Mouse (Mus musculus): ENCODE measurements around the gene Atp1b3. TPM values are rescaled to one million over a fixed set of nuclear protein-coding genes. Genes with fewer than 3 reads are reported as not detected.

Gene Atp1b3
- polyA plus RNA-seq, 1 experiment from 2014 or later: 146 TPM

DNA sequence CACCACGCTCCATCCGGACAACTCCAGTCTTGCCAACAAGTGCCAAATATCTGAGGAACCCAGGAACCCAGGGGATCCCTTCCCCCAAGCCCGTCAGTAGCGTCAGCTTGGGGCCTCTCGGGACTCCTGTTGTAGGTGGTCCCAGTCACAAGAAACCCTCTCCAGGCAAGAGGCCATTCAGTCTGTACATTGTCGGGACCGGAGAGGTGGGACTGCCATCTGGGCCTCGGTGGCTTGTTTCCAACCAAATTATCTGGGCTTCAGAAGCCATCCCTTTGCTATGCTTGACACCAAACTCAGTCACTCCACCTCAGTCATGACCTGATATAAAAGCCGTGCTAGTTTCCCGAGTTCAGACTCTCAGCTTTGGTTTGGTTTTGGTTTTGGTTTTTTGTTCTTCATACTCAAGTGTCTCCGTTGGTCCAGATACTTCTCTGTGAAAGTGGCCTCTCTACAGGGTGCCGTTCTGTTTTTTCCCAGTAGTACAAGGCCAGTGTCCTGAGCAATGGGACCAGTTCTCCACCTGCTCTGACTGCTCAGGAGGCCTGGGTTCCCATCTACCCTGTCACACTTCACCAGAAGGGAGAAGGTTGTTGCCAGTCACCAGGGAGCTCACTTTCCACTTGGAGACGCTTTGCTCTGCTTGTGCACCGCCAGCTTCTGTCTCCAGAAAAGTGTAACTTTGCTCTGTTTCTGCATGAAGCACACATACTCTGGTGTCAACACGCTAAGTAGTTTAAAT, 41.7 kb downstream of the Atp1b3 start:
- Histone ChIP-seq H3K27ac (no peak overlapping the region), H3K27me3 (no peaks in the 10 kb centered on the region), H3K4me3 (no peak overlapping the region), H3K4me1 (peaks cover 9% of the 10 kb centered on the region; the same call in 1 of the 2 replicates), H3K9me3 (no peaks in the 10 kb centered on the region), H3K36me3 (peaks cover 13% of the 10 kb centered on the region), H3K4me2 (no peak overlapping the region), H3K9ac (no peak overlapping the region)
- ATAC-seq (ENCODE audit: insufficient number of reproducible peaks, low FRiP score, low TSS enrichment, low read depth): no peak
- 87% methylated on average over 15 of the region's 15 CpGs for WGBS

- no peak overlapping the region for H3K27ac ChIP-seq
- H3K27me3 ChIP-seq: no peaks in the 10 kb centered on the region
- H3K4me2 ChIP-seq: no peak overlapping the region
- ATAC-seq (ENCODE audit: insufficient number of reproducible peaks, low FRiP score, low TSS enrichment, low read depth): no peak
- H3K4me1 ChIP-seq: 0 out of 2 replicates have a peak, but pooled peaks cover 3% of the 10 kb centered on the region
- no peak overlapping the region for H3K9ac ChIP-seq
- no peak overlapping the region for H3K4me3 ChIP-seq
- peaks cover 20% of the 10 kb centered on the region for H3K36me3 ChIP-seq
- whole genome bisulfite sequencing: 91% methylated on average over 6 of the region's 6 CpGs
- H3K9me3 ChIP-seq: no peaks in the 10 kb centered on the region
These were observed 43.7 kb downstream of the Atp1b3 start for GRCm38 (mm10) chr9:96320551-96320980.

- H3K4me2 ChIP-seq: no peak overlapping the region
- no peak overlapping the region for H3K27ac ChIP-seq
- no peaks in the 10 kb centered on the region for H3K27me3 ChIP-seq
- 91% methylated on average over 5 of the region's 5 CpGs for WGBS
- H3K4me1 ChIP-seq: 0 out of 2 replicates have a peak, but pooled peaks cover 2% of the 10 kb centered on the region
- no peak for ATAC-seq (ENCODE audit: insufficient number of reproducible peaks, low FRiP score, low TSS enrichment, low read depth)
- H3K36me3 ChIP-seq: peaks cover 27% of the 10 kb centered on the region
- H3K4me3 ChIP-seq: no peak overlapping the region
- H3K9me3 ChIP-seq: no peaks in the 10 kb centered on the region
- H3K9ac ChIP-seq: no peak overlapping the region
These were observed 44.9 kb downstream of the Atp1b3 start for GRCm38 (mm10) chr9:96319333-96319732.

DNA sequence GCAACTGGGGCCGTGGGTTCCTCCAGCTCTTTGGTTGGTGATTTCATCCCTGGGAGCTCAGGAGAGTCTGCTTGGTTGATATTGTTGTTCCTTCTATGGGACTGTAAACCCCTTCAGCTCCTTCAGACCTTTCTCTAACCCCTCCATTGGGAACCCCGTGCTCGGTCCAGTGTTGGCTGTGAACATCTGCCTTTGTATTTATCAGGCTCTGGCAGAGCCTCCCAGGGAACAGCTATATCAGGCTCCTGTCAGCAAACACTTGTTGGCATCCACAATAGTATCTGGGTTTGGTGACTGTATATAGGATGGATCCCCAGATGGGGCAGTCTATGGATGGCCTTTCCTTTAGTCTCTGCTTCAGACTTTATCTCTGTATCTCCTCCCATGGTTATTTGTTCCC, 52.2 kb downstream of the Atp1b3 start:
- no peaks in the 10 kb centered on the region for H3K27me3 ChIP-seq
- H3K4me3 ChIP-seq: no peak overlapping the region
- H3K27ac ChIP-seq: no peak overlapping the region
- H3K4me1 ChIP-seq: 0 out of 2 replicates have a peak, but pooled peaks cover 2% of the 10 kb centered on the region
- peaks cover 29% of the 10 kb centered on the region for H3K36me3 ChIP-seq
- WGBS: 87% methylated on average over 3 of the region's 3 CpGs
- no peaks in the 10 kb centered on the region for H3K9me3 ChIP-seq
- H3K4me2 ChIP-seq: no peak overlapping the region
- no peak overlapping the region for H3K9ac ChIP-seq
- no peak for ATAC-seq (ENCODE audit: insufficient number of reproducible peaks, low FRiP score, low TSS enrichment, low read depth)

DNA sequence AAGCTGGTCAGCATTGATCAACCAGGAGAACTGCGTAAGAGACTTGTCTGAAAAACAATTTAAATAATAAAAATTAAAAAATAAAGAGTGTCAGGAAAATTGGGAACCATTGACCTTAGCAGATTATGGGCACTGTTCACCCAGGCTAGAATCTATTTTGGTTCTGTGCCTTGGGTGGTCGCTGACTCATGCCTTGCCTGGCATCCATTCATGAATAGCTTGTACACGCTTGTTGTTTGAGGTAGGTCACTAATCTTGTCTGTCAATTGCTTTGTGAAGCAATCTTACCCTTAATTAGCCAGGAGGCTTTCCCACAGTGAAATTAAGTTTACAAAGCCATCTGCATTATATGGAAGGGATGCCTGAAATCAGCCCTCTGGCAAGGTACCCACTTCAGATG, 55.4 kb downstream of the Atp1b3 start:
- WGBS: 75% methylated on average over 3 of the region's 3 CpGs

DNA sequence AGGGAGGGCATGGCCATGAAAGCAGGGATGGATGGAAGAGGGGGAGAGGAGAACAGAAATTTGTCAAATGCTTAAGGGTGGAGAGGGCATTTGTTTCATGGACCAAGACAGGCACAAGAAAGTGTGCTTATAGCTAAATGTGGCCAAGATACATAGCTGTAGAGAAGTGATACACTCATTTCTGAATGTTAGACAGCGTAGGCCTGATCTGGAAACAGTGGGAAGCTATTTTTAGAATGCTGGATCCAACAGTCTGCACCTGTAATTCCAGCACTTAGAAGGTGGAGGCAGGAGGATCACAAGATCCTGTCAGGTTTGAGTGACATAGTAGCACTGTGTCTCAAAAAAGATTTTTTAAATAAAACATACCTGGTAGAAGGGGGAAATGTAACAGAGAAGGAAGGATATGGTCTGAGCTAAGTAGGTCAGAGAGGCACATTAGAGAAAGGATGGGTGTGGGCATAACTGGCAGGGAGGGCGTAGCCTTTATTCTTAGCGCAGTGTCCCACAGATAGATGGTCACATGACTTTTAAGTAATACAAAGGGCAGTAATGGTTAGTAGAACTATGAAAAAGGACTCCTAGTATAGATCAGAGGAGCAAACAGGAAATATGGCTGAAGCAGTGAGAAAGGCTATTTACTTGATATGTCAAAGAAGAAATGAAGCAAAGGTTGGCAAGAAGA, 64.8 kb downstream of the Atp1b3 start:
- 90% methylated on average over 3 of the region's 3 CpGs for WGBS

More for the DNA sequence above, 55.4 kb downstream of the Atp1b3 start:
- Histone ChIP-seq H3K9ac (no peak overlapping the region), H3K4me2 (no peak overlapping the region), H3K4me1 (no peaks in the 10 kb centered on the region), H3K27me3 (no peaks in the 10 kb centered on the region), H3K4me3 (no peak overlapping the region), H3K36me3 (peaks cover 26% of the 10 kb centered on the region), H3K27ac (no peak overlapping the region), H3K9me3 (no peaks in the 10 kb centered on the region)
- ATAC-seq (ENCODE audit: insufficient number of reproducible peaks, low FRiP score, low TSS enrichment, low read depth): no peak

DNA sequence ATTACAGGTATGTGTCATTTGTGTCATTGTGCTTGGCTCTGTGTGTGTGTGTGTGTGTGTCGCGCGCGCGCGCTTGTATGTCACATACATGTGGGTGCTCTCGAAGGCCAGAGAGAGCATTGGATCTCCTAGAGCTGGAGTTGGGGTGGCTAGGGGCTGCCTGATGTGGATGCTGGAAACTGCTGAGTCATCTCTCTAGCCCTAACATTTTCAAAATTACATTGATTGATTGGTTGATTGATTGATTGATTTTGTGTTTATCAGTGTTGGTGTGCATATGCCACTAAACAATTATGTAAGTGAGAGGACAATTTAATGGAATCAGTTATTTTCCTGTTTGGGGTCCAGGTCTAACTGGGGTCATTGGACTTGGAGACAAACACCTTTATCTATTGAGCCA, 72.1 kb downstream of the Atp1b3 start:
- Histone ChIP-seq H3K4me3 (no peak overlapping the region), H3K4me2 (no peak overlapping the region), H3K27me3 (no peaks in the 10 kb centered on the region), H3K27ac (no peak overlapping the region), H3K9ac (no peak overlapping the region), H3K36me3 (peaks cover 7% of the 10 kb centered on the region; the same call in 1 of the 2 replicates), H3K4me1 (no peaks in the 10 kb centered on the region), H3K9me3 (no peaks in the 10 kb centered on the region)
- 97% methylated on average over 7 of the region's 7 CpGs for WGBS
- no peak for ATAC-seq (ENCODE audit: insufficient number of reproducible peaks, low FRiP score, low TSS enrichment, low read depth)

More for the DNA sequence above, 64.8 kb downstream of the Atp1b3 start:
- Histone ChIP-seq H3K27me3 (no peaks in the 10 kb centered on the region), H3K9ac (no peak overlapping the region), H3K4me2 (no peak overlapping the region), H3K4me3 (no peak overlapping the region), H3K27ac (no peak overlapping the region), H3K36me3 (peaks cover 22% of the 10 kb centered on the region), H3K4me1 (no peaks in the 10 kb centered on the region), H3K9me3 (no peaks in the 10 kb centered on the region)
- no peak for ATAC-seq (ENCODE audit: insufficient number of reproducible peaks, low FRiP score, low TSS enrichment, low read depth)

GRCm38 (mm10) chr9:96284916-96285315, 79.3 kb downstream of the Atp1b3 start:
- Histone ChIP-seq H3K9ac (no peak overlapping the region), H3K4me1 (no peaks in the 10 kb centered on the region), H3K27ac (no peak overlapping the region), H3K36me3 (0 out of 2 replicates have a peak, but pooled peaks cover 4% of the 10 kb centered on the region), H3K9me3 (no peaks in the 10 kb centered on the region), H3K4me3 (no peak overlapping the region), H3K4me2 (no peak overlapping the region), H3K27me3 (no peaks in the 10 kb centered on the region)
- WGBS: 28% methylated on average over 1 of the region's 1 CpGs
- ATAC-seq (ENCODE audit: insufficient number of reproducible peaks, low FRiP score, low TSS enrichment, low read depth): no peak

Other genes with a start within 250 kb of the Atp1b3 start
- gene Gk5, start 245.1 kb downstream of the Atp1b3 start, polyA plus RNA-seq (2015; fragmentation: Nextera tagmentation; extraction: Ambion mirVana): 5.9 and 6.2 TPM in 2 replicates
- 30.0 and 30.8 TPM in 2 replicates for gene Tfdp2, start 168.2 kb downstream of the Atp1b3 start, polyA plus RNA-seq (2015; fragmentation: Nextera tagmentation; extraction: Ambion mirVana)
- gene Rnf7, start 114.2 kb upstream of the Atp1b3 start, polyA plus RNA-seq (2015; fragmentation: Nextera tagmentation; extraction: Ambion mirVana): 187 and 196 TPM in 2 replicates
- gene Gm28729, start 160.8 kb upstream of the Atp1b3 start, polyA plus RNA-seq (2015; fragmentation: Nextera tagmentation; extraction: Ambion mirVana): 0.09 and 0.14 TPM in 2 replicates

Data from limb, embryonic 15.5 days (tissue).